ENCODE assay signal across 12 mouse cellular contexts in genomic region chr7:98499561-98500292, GRCm38 (mm10). TPM values are rescaled to one million over a fixed set of nuclear protein-coding genes. Genes with fewer than 3 reads are reported as not detected.
A peak's percentile ranks its signal among the peaks of the same experiment; 100 is the strongest.
DNase-seq lines count a peak whose midpoint lies in the region; ATAC-seq lines count a peak whose summit lies in the region.
"Had no signal": no experiment of that assay in that cellular context is flagged by ENCODE, and none has a peak within 500 bp of the region (broad histone marks: within the 10 kb centered on the region; RNA-seq: fewer than 3 reads in every experiment).

No protein-coding gene starts in this region.

- no peak overlapping the region for H3K9ac ChIP-seq in embryonic facial prominence, embryonic 13.5 days
- no peak overlapping the region for H3K9ac ChIP-seq in stomach, embryonic 15.5 days
- H3K9ac ChIP-seq: forebrain, postnatal 0 days; lung, embryonic 15.5 days had no signal

- DNase-seq in gastrocnemius, postnatal 10 days: peak; percentile 48
- DNase-seq in gastrocnemius, adult 8-10 months (ENCODE audit: low spot score in 2 of 2): no peak
- DNase-seq in lung, postnatal 10 days: peak; percentile 13
- no peak for DNase-seq in lung, postnatal 14 days
- DNase-seq in thymus, postnatal 0 days (ENCODE audit: low spot score): no peak
- no peak for DNase-seq in T-cell, adult 2 months (ENCODE audit: low spot score)
- DNase-seq: forebrain, postnatal 0 days had no signal

- H3K9me3 ChIP-seq in embryonic facial prominence, embryonic 13.5 days: no peaks in the 10 kb centered on the region
- H3K9me3 ChIP-seq in stomach, embryonic 15.5 days: no peaks in the 10 kb centered on the region
- H3K9me3 ChIP-seq: lung, embryonic 15.5 days had no signal

- H3K27me3 ChIP-seq in embryonic facial prominence, embryonic 13.5 days: no peaks in the 10 kb centered on the region
- no peaks in the 10 kb centered on the region for H3K27me3 ChIP-seq in stomach, embryonic 15.5 days (replicated peaks)
- H3K27me3 ChIP-seq: lung, embryonic 15.5 days had no signal

- H3K4me1 ChIP-seq in embryonic facial prominence, embryonic 13.5 days: peaks cover 49% of the 10 kb centered on the region
- H3K4me1 ChIP-seq in stomach, embryonic 15.5 days: peaks cover 24% of the 10 kb centered on the region

- no peak for ATAC-seq in embryonic facial prominence, embryonic 13.5 days (ENCODE audit: insufficient number of reproducible peaks, insufficient read depth, low FRiP score, low TSS enrichment, low read depth)
- ATAC-seq in stomach, embryonic 15.5 days (ENCODE audit: insufficient read depth, low FRiP score, low read depth): no peak
- ATAC-seq: activated CD4-positive, CD25-positive, alpha-beta regulatory T cell, adult 4 months; forebrain, postnatal 0 days; hindbrain, postnatal 0 days had no signal

- WGBS in embryonic facial prominence, embryonic 13.5 days: 56% methylated on average over 25 of the region's 25 CpGs
- 75% methylated on average over 25 of the region's 25 CpGs for WGBS in stomach, embryonic 15.5 days

- H3K4me3 ChIP-seq in embryonic facial prominence, embryonic 13.5 days: no peak overlapping the region
- no peak overlapping the region for H3K4me3 ChIP-seq in stomach, embryonic 15.5 days (replicated peaks)
- H3K4me3 ChIP-seq: lung, embryonic 15.5 days had no signal

- peak overlapping the region; percentile 68 for H3K27ac ChIP-seq in embryonic facial prominence, embryonic 13.5 days
- peak overlapping the region; percentile 19; the same call in 1 of the 2 replicates for H3K27ac ChIP-seq in stomach, embryonic 15.5 days
- H3K27ac ChIP-seq: hindbrain, postnatal 0 days; lung, embryonic 15.5 days had no signal

- H3K4me2 ChIP-seq in embryonic facial prominence, embryonic 13.5 days: no peak overlapping the region
- H3K4me2 ChIP-seq in stomach, embryonic 15.5 days: no peak overlapping the region
- H3K4me2 ChIP-seq: lung, embryonic 15.5 days had no signal

- H3K36me3 ChIP-seq in embryonic facial prominence, embryonic 13.5 days: 0 out of 2 replicates have a peak, but pooled peaks cover 3% of the 10 kb centered on the region
- 0 out of 2 replicates have a peak, but pooled peaks cover 4% of the 10 kb centered on the region for H3K36me3 ChIP-seq in stomach, embryonic 15.5 days
- H3K36me3 ChIP-seq: lung, embryonic 15.5 days had no signal

RNA-seq across cellular contexts. Expression of gene Lrrc32, which starts 10.6 kb away (rescaled TPM):
- total RNA-seq in gastrocnemius, postnatal 10 days (2021): 1 to 10 TPM; 7.4 to 8.8 TPM
- 1 to 10 TPM; 2.4 to 6.1 (median 2.9) TPM for total RNA-seq in gastrocnemius, adult 8-10 months (2022)
- 3.9 and 4.0 TPM in 2 replicates for polyA plus RNA-seq in embryonic facial prominence, embryonic 13.5 days (2015; fragmentation: Nextera tagmentation; extraction: Ambion mirVana)
- polyA plus RNA-seq in stomach, embryonic 15.5 days (2015; fragmentation: Nextera tagmentation; extraction: Ambion mirVana): 9.8 TPM in 2 replicates
- 3.0 and 3.4 TPM in 2 replicates for polyA plus RNA-seq in thymus, postnatal 0 days (2015; fragmentation: Nextera tagmentation; extraction: Ambion mirVana)

RNA-seq across cellular contexts. Expression of gene Gucy2d, which starts 59.5 kb away (rescaled TPM):
- not detected for total RNA-seq in gastrocnemius, postnatal 10 days (2021)
- total RNA-seq in gastrocnemius, adult 8-10 months (2022): under 1 TPM in 1 of 4 experiments, not detected in 3; 0.17 TPM
- polyA plus RNA-seq in embryonic facial prominence, embryonic 13.5 days (2015; fragmentation: Nextera tagmentation; extraction: Ambion mirVana): not detected in 2 replicates
- 0.09 TPM in 1 of 2 replicates, not detected in the other for polyA plus RNA-seq in stomach, embryonic 15.5 days (2015; fragmentation: Nextera tagmentation; extraction: Ambion mirVana)
- polyA plus RNA-seq in thymus, postnatal 0 days (2015; fragmentation: Nextera tagmentation; extraction: Ambion mirVana): not detected in 2 replicates
- total RNA-seq: forebrain, postnatal 0 days; hindbrain, postnatal 0 days had no signal
- polyA plus RNA-seq: activated CD4-positive, CD25-positive, alpha-beta regulatory T cell, adult 4 months; forebrain, postnatal 0 days; lung, embryonic 15.5 days had no signal

Comparison
In these comparisons a context has a peak if more than half of its experiments do, and no peak if none do; other contexts are left out.
1. DNase-seq: peak in gastrocnemius, postnatal 10 days (single experiment) and lung, postnatal 10 days (single experiment); none in gastrocnemius, adult 8-10 months (0 of 2), lung, postnatal 14 days (single experiment), thymus, postnatal 0 days (single experiment) and T-cell, adult 2 months (single experiment).